Mouse (Mus musculus) thymus, postnatal 14 days (tissue): Measurements from ENCODE around the gene Lgi2.

Experiments
- DNase-seq: peaks from one replicate; pipeline ENCODE4 v3.0.0; 2021

The Lgi2 gene

GRCm38 (mm10) chr5:52565813-52566531 lies at the start of gene Lgi2:
Lgi2 (minus strand) TSS chr5:52566462.
- no peak for DNase-seq

- DNase-seq, result peak; percentile 23
These were observed 49.2 kb upstream of the Lgi2 start for GRCm38 (mm10) chr5:52615421-52615820.

- peak; percentile 30 for DNase-seq
These were observed 48.4 kb upstream of the Lgi2 start for GRCm38 (mm10) chr5:52614686-52615085.

GRCm38 (mm10) chr5:52612776-52613175 lies 46.5 kb upstream of the Lgi2 start:
- DNase-seq, result no peak

GRCm38 (mm10) chr5:52611315-52611895 lies 45.1 kb upstream of the Lgi2 start:
- no peak for DNase-seq

- DNase-seq, result no peak
These were observed 44.0 kb upstream of the Lgi2 start for GRCm38 (mm10) chr5:52610306-52610705.

GRCm38 (mm10) chr5:52609672-52610071 lies 43.4 kb upstream of the Lgi2 start:
- DNase-seq, result peak; percentile 34

- no peak for DNase-seq
These were observed 38.4 kb upstream of the Lgi2 start for GRCm38 (mm10) chr5:52604582-52605041.

GRCm38 (mm10) chr5:52590612-52591011 lies 24.4 kb upstream of the Lgi2 start:
- DNase-seq, result no peak

GRCm38 (mm10) chr5:52588650-52589049 lies 22.4 kb upstream of the Lgi2 start:
- no peak for DNase-seq

- DNase-seq, result no peak
These were observed 21.1 kb upstream of the Lgi2 start for GRCm38 (mm10) chr5:52587291-52587733.

GRCm38 (mm10) chr5:52572572-52572971 lies 6.3 kb upstream of the Lgi2 start:
- no peak for DNase-seq

- DNase-seq, result no peak
These were observed 4.5 kb upstream of the Lgi2 start for GRCm38 (mm10) chr5:52570746-52571145.

GRCm38 (mm10) chr5:52565214-52565812 lies 949 bp downstream of the Lgi2 start:
- no peak for DNase-seq

GRCm38 (mm10) chr5:52564351-52564750 lies 1.9 kb downstream of the Lgi2 start:
- DNase-seq, result no peak

GRCm38 (mm10) chr5:52560240-52560639 lies 6.0 kb downstream of the Lgi2 start:
- DNase-seq, result no peak

GRCm38 (mm10) chr5:52555526-52555925 lies 10.7 kb downstream of the Lgi2 start:
- no peak for DNase-seq

GRCm38 (mm10) chr5:52551318-52551632 lies 15.0 kb downstream of the Lgi2 start:
- no peak for DNase-seq

GRCm38 (mm10) chr5:52550613-52551317 lies 15.5 kb downstream of the Lgi2 start:
- DNase-seq, result no peak

- DNase-seq, result peak; percentile 51
These were observed 19.3 kb downstream of the Lgi2 start for GRCm38 (mm10) chr5:52546950-52547349.

- DNase-seq, result no peak
These were observed 22.5 kb downstream of the Lgi2 start for GRCm38 (mm10) chr5:52543770-52544169.

GRCm38 (mm10) chr5:52540186-52540585 lies 26.1 kb downstream of the Lgi2 start:
- no peak for DNase-seq

GRCm38 (mm10) chr5:52539483-52539882 lies 26.8 kb downstream of the Lgi2 start:
- DNase-seq, result no peak

- no peak for DNase-seq
These were observed 29.2 kb downstream of the Lgi2 start for GRCm38 (mm10) chr5:52537024-52537423.
